Mouse (Mus musculus) heart, postnatal 0 days (tissue): ENCODE measurements around the gene Osbpl3. TPM values are rescaled to one million over a fixed set of nuclear protein-coding genes. Genes with fewer than 3 reads are reported as not detected.

Source experiments
- ATAC-seq: fragments of 200-750 bp; cut with Nextera tagmentation; 2 replicates; pipeline ENCODE4 v1.8.0; 2017; ENCODE audit warnings: low read depth, moderate number of reproducible peaks, moderate library complexity; ENCODE audit not compliant: insufficient read depth
- DNase-seq: peaks from one replicate; pipeline ENCODE4 v3.0.0-alpha.2; 2016; ENCODE audit warnings: low spot score
- H3K27ac ChIP-seq: fragments of 300-500 bp; sonication (generic); 2 replicates; pipeline ENCODE4 v1.5.1; 2014; ENCODE audit warnings: low read depth, mild to moderate bottlenecking
- H3K27me3 ChIP-seq: fragments of 300-500 bp; sonication (generic); 2 replicates; pipeline ENCODE4 v1.6.1; 2014; ENCODE audit warnings: low read length, mixed read lengths; ENCODE audit not compliant: control insufficient read depth, insufficient read depth
- H3K36me3 ChIP-seq: fragments of 300-500 bp; sonication (generic); replicated peaks from 2 replicates; pipeline ENCODE4 v1.6.1; 2014; ENCODE audit warnings: low read length, mixed read lengths; ENCODE audit not compliant: control insufficient read depth, insufficient read depth
- H3K4me1 ChIP-seq: fragments of 300-500 bp; sonication (generic); 2 replicates; pipeline ENCODE4 v1.6.1; 2014; ENCODE audit warnings: antibody characterized with exemption; ENCODE audit not compliant: control insufficient read depth, insufficient read depth
- H3K4me2 ChIP-seq: fragments of 300-500 bp; sonication (generic); 2 replicates; pipeline ENCODE4 v1.6.1; 2014; ENCODE audit warnings: low read depth, mild to moderate bottlenecking, low read length, moderate library complexity
- H3K4me3 ChIP-seq: fragments of 300-500 bp; sonication (generic); 2 replicates; pipeline ENCODE4 v1.5.1; 2014; ENCODE audit warnings: low read depth, low read length
- H3K9ac ChIP-seq: fragments of 300-500 bp; sonication (generic); replicated peaks from 2 replicates; pipeline ENCODE4 v1.6.1; 2014; ENCODE audit warnings: low read depth, low read length, mixed read lengths
- H3K9me3 ChIP-seq: fragments of 300-500 bp; sonication (generic); replicated peaks from 2 replicates; pipeline ENCODE4 v1.6.1; 2016; ENCODE audit warnings: low read length; ENCODE audit not compliant: control insufficient read depth
- CTCF ChIP-seq: IDR thresholded peaks from 2 replicates; pipeline ENCODE4 v1.5.1; 2016; ENCODE audit warnings: antibody characterized with exemption, control low read depth, low read depth
- EP300 ChIP-seq: IDR thresholded peaks from 2 replicates; pipeline ENCODE4 v1.6.1; 2016; ENCODE audit warnings: antibody characterized with exemption, low read depth
- WGBS: fragments of 180-500 bp; shearing (Covaris S2); extraction: QIAGEN DNeasy Blood & Tissue Kit; methylation state at CpG from one replicate; pipeline ENCODE4 v1.1.7; 2014; 5-methylcytosine and 5-hydroxymethylcytosine counted together
- polyA plus RNA-seq: library from polyadenylated mRNA; unstranded; fragments of >200 nt; fragmentation: Nextera tagmentation; extraction: Ambion mirVana; gene quantifications from 2 replicates; pipeline ENCODE4 v1.2.1, GENCODE M21; 2015
- total RNA-seq: library from RNA; depleted of rRNA; stranded (reverse); fragments of >200 nt; gene quantifications from 2 replicates; pipeline ENCODE4 v1.2.3, GENCODE M21; 2014; ENCODE audit warnings: low replicate concordance

Gene Osbpl3
- total and polyA plus RNA-seq, 2 experiments from 2014 or later = 13.9 to 20.9 TPM

DNA sequence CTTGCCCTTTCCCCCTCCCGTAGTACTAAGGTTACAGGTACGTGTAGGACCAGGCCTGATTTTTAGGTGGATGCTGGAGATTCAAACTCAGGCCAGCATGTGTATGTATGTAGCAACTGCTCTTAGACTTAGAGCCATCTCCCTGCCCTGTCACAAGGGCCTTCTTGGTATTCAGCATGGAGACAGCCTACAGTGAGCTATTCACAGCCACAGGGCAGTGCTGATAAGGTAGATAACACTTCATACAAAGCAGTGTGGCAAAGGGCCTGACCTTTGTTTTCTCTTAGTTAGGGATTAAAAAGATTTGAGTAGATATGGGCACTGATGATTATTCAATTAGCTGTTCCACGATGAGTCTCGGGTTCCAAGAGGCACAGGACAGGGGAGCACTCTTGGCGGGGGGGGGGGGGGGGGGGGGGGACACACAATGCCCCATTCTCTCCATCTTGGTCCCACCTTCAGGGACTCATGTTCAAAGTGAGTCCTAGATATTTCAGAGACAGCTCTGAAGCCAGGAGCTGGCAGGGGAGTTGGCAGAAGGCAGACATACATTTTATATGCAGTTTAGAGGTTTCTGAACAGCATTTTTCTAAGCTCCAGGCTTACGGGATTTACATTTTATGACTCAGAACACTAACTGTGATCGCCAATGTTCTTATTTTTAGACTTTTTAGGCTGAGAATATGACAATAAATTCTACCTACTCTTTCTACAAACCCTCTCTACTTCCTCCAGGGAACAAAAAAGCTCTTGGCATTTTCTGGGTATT lies 56.4 kb downstream of the Osbpl3 start:
- DNase-seq (no peak), ATAC-seq (no peak)
- Histone ChIP-seq H3K27me3 (no peaks in the 10 kb centered on the region), H3K9me3 (no peaks in the 10 kb centered on the region), H3K36me3 (no peaks in the 10 kb centered on the region), H3K9ac (no peak overlapping the region), H3K4me3 (no peak overlapping the region), H3K4me1 (peaks cover 7% of the 10 kb centered on the region; the same call in 1 of the 2 replicates), H3K4me2 (no peak overlapping the region), H3K27ac (no peak overlapping the region)
- no peak for TF ChIP-seq EP300
- no peak for TF ChIP-seq CTCF
- WGBS = 63% methylated on average over 6 of the region's 7 CpGs

DNA sequence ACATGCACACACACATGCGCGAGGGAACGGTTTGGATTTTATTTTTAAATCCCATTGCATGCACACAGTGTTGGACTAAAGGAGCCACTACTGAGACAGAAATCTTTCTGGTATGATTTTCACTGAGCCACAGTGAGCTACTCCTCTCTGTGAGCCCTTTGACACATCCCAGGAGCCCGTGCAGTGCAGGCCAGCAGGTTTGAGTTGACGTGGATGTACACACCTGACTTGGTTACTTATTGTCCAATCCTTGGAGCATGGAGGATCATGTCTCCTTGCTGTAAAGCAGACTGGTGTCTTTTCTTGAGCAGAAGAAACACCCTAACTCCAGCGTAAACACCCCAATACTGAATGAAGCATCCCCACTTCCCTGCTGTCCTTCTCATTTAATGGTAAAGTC lies 57.7 kb downstream of the Osbpl3 start:
- ATAC-seq = no peak
- Histone ChIP-seq H3K27ac (no peak overlapping the region), H3K9me3 (no peaks in the 10 kb centered on the region), H3K4me3 (no peak overlapping the region), H3K4me2 (no peak overlapping the region), H3K36me3 (no peaks in the 10 kb centered on the region), H3K27me3 (no peaks in the 10 kb centered on the region), H3K4me1 (peaks cover 4% of the 10 kb centered on the region; the same call in 1 of the 2 replicates), H3K9ac (no peak overlapping the region)
- no peak for TF ChIP-seq CTCF
- TF ChIP-seq EP300 = no peak
- 90% methylated on average over 6 of the region's 6 CpGs for WGBS
- DNase-seq = no peak

DNA sequence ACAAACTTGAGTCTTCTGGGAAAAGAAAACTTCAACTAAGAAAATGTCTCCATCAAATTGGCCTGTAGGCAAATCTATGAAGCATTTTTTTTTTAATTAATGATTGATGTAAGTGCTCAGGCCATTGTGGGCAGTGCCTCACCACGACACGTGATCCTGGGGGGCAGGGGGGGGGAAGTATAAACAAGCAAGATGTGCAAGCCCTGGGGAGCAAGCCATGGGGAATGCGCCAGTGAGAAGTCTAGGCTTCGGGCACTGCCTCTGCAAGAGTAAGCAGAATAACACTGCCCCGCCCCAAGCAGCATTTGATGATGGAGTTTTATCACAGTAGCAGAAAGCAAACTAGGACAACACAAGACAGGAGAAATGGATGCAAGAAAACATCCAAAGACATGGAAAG lies 58.9 kb downstream of the Osbpl3 start:
- WGBS = 76% methylated on average over 5 of the region's 5 CpGs

GRCm38 (mm10) chr6:50395641-50396312 lies 60.2 kb downstream of the Osbpl3 start:
- WGBS = 58% methylated on average over 7 of the region's 7 CpGs
- no peaks in the 10 kb centered on the region for H3K27me3 ChIP-seq
- H3K27ac ChIP-seq = no peak overlapping the region; the same call in 1 of the 2 replicates
- no peaks in the 10 kb centered on the region for H3K36me3 ChIP-seq
- no peaks in the 10 kb centered on the region for H3K9me3 ChIP-seq
- H3K4me2 ChIP-seq = no peak overlapping the region
- H3K9ac ChIP-seq = no peak overlapping the region
- peaks cover 4% of the 10 kb centered on the region; the same call in 1 of the 2 replicates for H3K4me1 ChIP-seq
- H3K4me3 ChIP-seq = no peak overlapping the region
- DNase-seq = no peak
- no peak for ATAC-seq
- TF ChIP-seq EP300 = no peak
- TF ChIP-seq CTCF = no peak

More for the DNA sequence above, 58.9 kb downstream of the Osbpl3 start:
- Histone ChIP-seq H3K9me3 (no peaks in the 10 kb centered on the region), H3K4me1 (peaks cover 4% of the 10 kb centered on the region; the same call in 1 of the 2 replicates), H3K4me3 (no peak overlapping the region), H3K36me3 (no peaks in the 10 kb centered on the region), H3K27ac (no peak overlapping the region), H3K4me2 (no peak overlapping the region), H3K9ac (no peak overlapping the region), H3K27me3 (no peaks in the 10 kb centered on the region)
- no peak for TF ChIP-seq EP300
- TF ChIP-seq CTCF = no peak
- DNase-seq (no peak), ATAC-seq (no peak)

DNA sequence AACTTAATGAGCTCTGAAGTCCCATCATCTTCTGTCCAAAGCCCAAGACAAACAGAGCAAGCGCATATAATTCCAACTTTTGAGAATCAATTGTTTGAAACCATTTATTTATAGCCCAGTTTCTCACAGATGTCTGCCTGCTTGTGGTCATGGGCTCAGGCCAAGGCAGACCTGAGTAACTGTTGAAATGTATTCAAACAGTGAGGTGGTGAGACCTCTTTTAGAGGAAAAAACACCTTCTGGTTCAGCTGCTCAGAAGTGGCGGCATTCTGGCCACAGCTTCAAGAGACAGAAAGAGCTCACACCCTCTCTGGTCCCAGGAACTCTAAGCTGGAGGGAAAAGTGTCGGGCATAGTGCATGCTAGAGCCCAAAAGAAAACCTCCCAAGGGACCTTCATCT lies 61.6 kb downstream of the Osbpl3 start:
- no peak overlapping the region for H3K27ac ChIP-seq
- H3K9ac ChIP-seq = no peak overlapping the region
- no peaks in the 10 kb centered on the region for H3K36me3 ChIP-seq
- H3K4me2 ChIP-seq = no peak overlapping the region
- H3K27me3 ChIP-seq = no peaks in the 10 kb centered on the region
- ATAC-seq (no peak), DNase-seq (no peak)
- WGBS = 70% methylated on average over 3 of the region's 3 CpGs
- TF ChIP-seq EP300 (no peak), CTCF (no peak)
- H3K4me1 ChIP-seq = peaks cover 10% of the 10 kb centered on the region; the same call in 1 of the 2 replicates
- no peak overlapping the region for H3K4me3 ChIP-seq
- H3K9me3 ChIP-seq = no peaks in the 10 kb centered on the region
